17 mouse cellular contexts compared by ENCODE assay signal in the genomic region with DNA sequence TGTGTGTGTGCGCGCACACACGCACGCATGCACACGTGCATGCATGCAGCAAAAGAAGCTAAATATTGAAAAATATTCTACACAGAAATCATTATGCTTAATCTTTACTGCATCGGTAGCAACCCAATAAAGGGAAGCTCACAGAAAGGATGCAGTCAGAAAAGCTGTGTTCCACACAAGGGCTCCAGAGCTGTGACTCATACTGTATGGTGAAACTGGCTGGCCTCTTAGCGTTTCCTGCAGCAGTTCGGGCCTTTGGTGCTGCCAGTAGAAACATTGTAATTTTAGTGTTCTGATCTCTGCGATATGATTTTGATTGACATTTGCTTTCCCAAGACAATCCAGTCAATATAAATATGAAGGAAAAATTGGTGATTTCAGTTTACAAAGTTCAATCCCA. TPM values are rescaled to one million over a fixed set of nuclear protein-coding genes. Genes with fewer than 3 reads are reported as not detected.
A peak's percentile ranks its signal among the peaks of the same experiment; 100 is the strongest.
DNase-seq lines count a peak whose midpoint lies in the region; ATAC-seq lines count a peak whose summit lies in the region.
"Had no signal": no experiment of that assay in that cellular context is flagged by ENCODE, and none has a peak within 500 bp of the region (broad histone marks: within the 10 kb centered on the region; RNA-seq: fewer than 3 reads in every experiment).

No protein-coding gene starts in this region.

- intact Hi-C loops in gastrocnemius, postnatal 36 days (cut with DNase I) = no loop called here

- peak; percentile 7 for DNase-seq in CD4-positive, CD25-positive, alpha-beta regulatory T cell, adult 2 months (ENCODE audit: low read depth, low spot score)
- DNase-seq in NIH3T3 (ENCODE audit: low read depth) = peak; percentile 70
- DNase-seq in left cerebral cortex, adult 18-20 months (ENCODE audit: low spot score in 2 of 2) = no peak
- DNase-seq in gastrocnemius, postnatal 4 days (ENCODE audit: low spot score in 2 of 2) = no peak
- no peak for DNase-seq in urinary bladder, postnatal 25 days (ENCODE audit: low spot score)
- DNase-seq in gastrocnemius, postnatal 36 days = no peak
- DNase-seq: adrenal gland, postnatal 14 days; cerebellum, adult 8-10 months; cerebellum, postnatal 14 days; embryo, embryonic 11 days; gastrocnemius, postnatal 25 days; heart, postnatal 36 days; kidney, adult 9 months had no signal

- ATAC-seq in granulocyte monocyte progenitor cell, adult 5-6 weeks (replicated peaks; ENCODE audit: poor library complexity, severe bottlenecking) = peak; percentile 82
- ATAC-seq: forebrain, embryonic 15.5 days; inflammation-experienced regulatory T-cells, adult 6 months; intestine, postnatal 0 days had no signal

RNA-seq across cellular contexts. Expression of a gene that starts 17.1 kb away (rescaled TPM):
- 32.1 and 38.8 TPM in 2 replicates for total RNA-seq in granulocyte monocyte progenitor cell, adult 5-6 weeks (2014; fragmentation: Nextera tagmentation)
- total RNA-seq in granulocyte monocyte progenitor cell, adult 5-6 weeks (2017) = 62.6 and 110 TPM in 2 replicates
- 10 to 100 TPM; 32.2 to 43.1 TPM for total RNA-seq in left cerebral cortex, adult 18-20 months (2021)
- 10 to 100 TPM; 24.0 to 27.2 TPM for total RNA-seq in gastrocnemius, postnatal 4 days (2021)
- total RNA-seq in gastrocnemius, postnatal 36 days (2021) = 10 to 100 TPM in 1 of 2 experiments, 1 to 10 TPM in 1; 10.0 to 11.8 TPM

RNA-seq across cellular contexts. Expression of a gene that starts 59.4 kb away (rescaled TPM):
- total RNA-seq in granulocyte monocyte progenitor cell, adult 5-6 weeks (2014; fragmentation: Nextera tagmentation) = 18.9 and 21.0 TPM in 2 replicates
- 23.7 and 25.3 TPM in 2 replicates for total RNA-seq in granulocyte monocyte progenitor cell, adult 5-6 weeks (2017)
- total RNA-seq in left cerebral cortex, adult 18-20 months (2021) = 10 to 100 TPM; 13.7 to 14.1 TPM
- total RNA-seq in gastrocnemius, postnatal 4 days (2021) = 10 to 100 TPM; 12.4 to 14.0 TPM
- total RNA-seq in gastrocnemius, postnatal 36 days (2021) = 1 to 10 TPM; 5.9 TPM

Comparison
In these comparisons a context has a peak if more than half of its experiments do, and no peak if none do; other contexts are left out.
1. DNase-seq: peak in CD4-positive, CD25-positive, alpha-beta regulatory T cell, adult 2 months (single experiment) and NIH3T3 (single experiment); none in left cerebral cortex, adult 18-20 months (0 of 2), gastrocnemius, postnatal 4 days (0 of 2), urinary bladder, postnatal 25 days (single experiment) and gastrocnemius, postnatal 36 days (0 of 2).